Comparison of ENCODE assay signal across 7 mouse cellular contexts in the genomic region with DNA sequence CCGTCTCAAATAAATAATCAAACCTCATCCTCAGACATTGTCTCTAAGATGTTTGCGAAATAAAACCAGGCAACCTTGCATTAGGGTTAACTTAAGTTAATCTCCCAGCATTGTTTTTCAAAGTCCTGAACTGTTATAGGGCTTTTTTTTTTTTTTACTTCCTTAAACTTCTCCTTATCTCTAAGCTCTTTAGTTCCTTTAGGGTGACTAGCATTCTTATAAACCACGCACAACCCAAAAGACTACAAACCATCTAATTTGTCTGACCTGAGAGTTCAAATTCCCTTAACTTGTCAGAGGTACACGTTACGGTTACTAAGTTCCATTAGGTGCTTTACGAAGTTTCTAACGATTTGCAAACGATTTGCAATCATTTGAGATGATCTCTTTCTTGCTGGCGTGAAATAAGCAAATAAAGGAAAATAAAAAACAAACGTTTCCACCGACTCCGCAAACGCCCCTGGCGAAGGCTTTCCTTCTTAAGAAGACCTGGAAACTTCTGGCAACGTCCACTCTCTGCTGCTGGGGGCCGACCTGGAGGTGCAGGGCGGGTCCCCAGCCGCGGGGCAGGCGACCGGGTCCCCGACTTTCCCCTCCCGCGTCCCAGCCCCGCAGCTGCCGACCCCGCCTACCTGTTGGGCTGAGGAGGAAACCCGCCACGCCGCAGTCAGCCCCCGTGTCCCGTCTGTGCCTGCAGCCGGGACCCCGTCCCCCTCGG. TPM values are rescaled to one million over a fixed set of nuclear protein-coding genes. Genes with fewer than 3 reads are reported as not detected.
DNase-seq lines count a peak whose midpoint lies in the region; ATAC-seq lines count a peak whose summit lies in the region.

No protein-coding gene starts in this region.

- H3K4me1 ChIP-seq in hindbrain, embryonic 14.5 days (replicated peaks; ENCODE audit: control insufficient read depth, insufficient read depth, low read length): no peaks in the 10 kb centered on the region
- peaks cover 49% of the 10 kb centered on the region for H3K4me1 ChIP-seq in megakaryocyte, embryonic 14.5 days

- peak; percentile 18 for DNase-seq in ovary, adult 18-20 months (ENCODE audit: low spot score)
- DNase-seq in ovary, postnatal 14 days (ENCODE audit: low spot score): no peak
- DNase-seq in c-Kit-positive CD71-positive TER-119-positive erythroid progenitor cells, embryonic 14.5 days (ENCODE audit: low spot score): peak; percentile 42
- no peak for DNase-seq in hindbrain, embryonic 14.5 days (ENCODE audit: low spot score)
- no peak for DNase-seq in testis, postnatal 10 days (ENCODE audit: low spot score)
- DNase-seq in cerebellum, adult 11 months: no peak

- no peaks in the 10 kb centered on the region for H3K9me3 ChIP-seq in hindbrain, embryonic 14.5 days (ENCODE audit: control insufficient read depth, low read length)
- H3K9me3 ChIP-seq in megakaryocyte, embryonic 14.5 days: peaks cover 16% of the 10 kb centered on the region

- 1% methylated on average over 35 of the region's 35 CpGs for WGBS in hindbrain, embryonic 14.5 days

- no peak for ATAC-seq in hindbrain, embryonic 14.5 days (ENCODE audit: low FRiP score)

- no peaks in the 10 kb centered on the region for H3K36me3 ChIP-seq in hindbrain, embryonic 14.5 days (replicated peaks; ENCODE audit: control insufficient read depth, insufficient read depth)
- H3K36me3 ChIP-seq in megakaryocyte, embryonic 14.5 days (replicated peaks; ENCODE audit: low read length): peaks cover 44% of the 10 kb centered on the region

- peak overlapping the region; percentile 76 for H3K27ac ChIP-seq in hindbrain, embryonic 14.5 days

- H3K9ac ChIP-seq in hindbrain, embryonic 14.5 days: peak overlapping the region; percentile 76

- peak overlapping the region; percentile 67 for H3K4me2 ChIP-seq in hindbrain, embryonic 14.5 days (replicated peaks)

- peak overlapping the region; percentile 97 for H3K4me3 ChIP-seq in hindbrain, embryonic 14.5 days (replicated peaks; ENCODE audit: low read length)
- H3K4me3 ChIP-seq in megakaryocyte, embryonic 14.5 days (replicated peaks): peak overlapping the region; percentile 97

- no peaks in the 10 kb centered on the region for H3K27me3 ChIP-seq in hindbrain, embryonic 14.5 days (ENCODE audit: control insufficient read depth, insufficient read depth, low read length)
- H3K27me3 ChIP-seq in megakaryocyte, embryonic 14.5 days (replicated peaks): no peaks in the 10 kb centered on the region

RNA-seq across cellular contexts. Expression of a gene that starts 0.6 kb away (rescaled TPM):
- 8.3 and 9.4 TPM in 2 replicates for polyA plus RNA-seq in hindbrain, embryonic 14.5 days (2014; fragmentation: Nextera tagmentation; extraction: Ambion mirVana)
- 2.8 and 3.5 TPM in 2 replicates for polyA plus RNA-seq in megakaryocyte, embryonic 14.5 days (2012; ENCODE audit: insufficient read depth, low replicate concordance)

RNA-seq across cellular contexts. Expression of a gene that starts 35.8 kb away (rescaled TPM):
- polyA plus RNA-seq in hindbrain, embryonic 14.5 days (2014; fragmentation: Nextera tagmentation; extraction: Ambion mirVana): 19.4 and 21.7 TPM in 2 replicates
- polyA plus RNA-seq in megakaryocyte, embryonic 14.5 days (2012; ENCODE audit: insufficient read depth, low replicate concordance): 5.4 and 7.3 TPM in 2 replicates

RNA-seq across cellular contexts. Expression of a gene that starts 57.4 kb away (rescaled TPM):
- not detected in 2 replicates for polyA plus RNA-seq in hindbrain, embryonic 14.5 days (2014; fragmentation: Nextera tagmentation; extraction: Ambion mirVana)
- not detected in 2 replicates for polyA plus RNA-seq in megakaryocyte, embryonic 14.5 days (2012; ENCODE audit: insufficient read depth, low replicate concordance)

Comparison
In these comparisons a context has a peak if more than half of its experiments do, and no peak if none do; other contexts are left out.
1. DNase-seq: peak in ovary, adult 18-20 months (single experiment) and c-Kit-positive CD71-positive TER-119-positive erythroid progenitor cells, embryonic 14.5 days (single experiment); none in ovary, postnatal 14 days (single experiment), hindbrain, embryonic 14.5 days (single experiment), testis, postnatal 10 days (single experiment) and cerebellum, adult 11 months (single experiment).